Mouse (Mus musculus) lung, postnatal 25 days (tissue): ENCODE measurements around the gene Slc46a2.

Experiments
- DNase-seq: peaks from one replicate; pipeline ENCODE4 v3.0.0; 2022; ENCODE audit warnings: low spot score

Slc46a2 gene

GRCm38 (mm10) chr4:59914608-59915403 lies at the start of gene Slc46a2:
Slc46a2 (minus strand) TSS chr4:59915056.
- DNase-seq, result peak; percentile 9

GRCm38 (mm10) chr4:59963405-59964344 lies 48.8 kb upstream of the Slc46a2 start, which contains the start of gene Mup6:
Mup6 (plus strand) TSS chr4:59964294.
- no peak for DNase-seq

- DNase-seq, result no peak
Measured at GRCm38 (mm10) chr4:59960610-59961009, 45.8 kb upstream of the Slc46a2 start, which contains the start of gene Mup4. Mup4 (minus strand) TSS chr4:59960710.

GRCm38 (mm10) chr4:59937543-59937942 lies 22.7 kb upstream of the Slc46a2 start:
- no peak for DNase-seq

- no peak for DNase-seq
Measured at GRCm38 (mm10) chr4:59932505-59933281, 17.8 kb upstream of the Slc46a2 start.

- peak; percentile 81 for DNase-seq
Measured at GRCm38 (mm10) chr4:59928347-59928746, 13.5 kb upstream of the Slc46a2 start.

GRCm38 (mm10) chr4:59927666-59928065 lies 12.8 kb upstream of the Slc46a2 start:
- DNase-seq, result no peak

DNA sequence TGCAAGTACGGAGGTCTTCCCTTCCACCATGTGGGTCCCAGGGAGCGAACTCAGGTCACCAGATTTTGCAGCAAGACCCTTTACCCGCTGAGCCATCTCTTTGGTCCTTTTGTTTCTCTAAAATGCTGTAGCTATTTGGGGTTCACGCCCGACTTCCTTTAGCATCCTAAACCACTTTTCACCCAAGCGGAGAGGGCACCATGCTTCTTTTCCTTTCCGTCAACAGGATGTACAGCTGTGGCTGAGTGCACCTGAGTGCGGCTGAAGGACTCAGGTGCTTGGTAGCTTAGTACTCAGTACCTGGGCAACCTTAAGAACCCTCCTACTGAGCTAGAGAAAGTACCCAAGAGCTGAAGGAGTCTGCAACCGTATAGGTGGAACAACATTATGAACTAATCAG lies 10.2 kb upstream of the Slc46a2 start:
- peak; percentile 16 for DNase-seq

- no peak for DNase-seq
Measured at GRCm38 (mm10) chr4:59917966-59918365, 3.1 kb upstream of the Slc46a2 start.

GRCm38 (mm10) chr4:59908785-59909184 lies 6.1 kb downstream of the Slc46a2 start:
- no peak for DNase-seq

DNA sequence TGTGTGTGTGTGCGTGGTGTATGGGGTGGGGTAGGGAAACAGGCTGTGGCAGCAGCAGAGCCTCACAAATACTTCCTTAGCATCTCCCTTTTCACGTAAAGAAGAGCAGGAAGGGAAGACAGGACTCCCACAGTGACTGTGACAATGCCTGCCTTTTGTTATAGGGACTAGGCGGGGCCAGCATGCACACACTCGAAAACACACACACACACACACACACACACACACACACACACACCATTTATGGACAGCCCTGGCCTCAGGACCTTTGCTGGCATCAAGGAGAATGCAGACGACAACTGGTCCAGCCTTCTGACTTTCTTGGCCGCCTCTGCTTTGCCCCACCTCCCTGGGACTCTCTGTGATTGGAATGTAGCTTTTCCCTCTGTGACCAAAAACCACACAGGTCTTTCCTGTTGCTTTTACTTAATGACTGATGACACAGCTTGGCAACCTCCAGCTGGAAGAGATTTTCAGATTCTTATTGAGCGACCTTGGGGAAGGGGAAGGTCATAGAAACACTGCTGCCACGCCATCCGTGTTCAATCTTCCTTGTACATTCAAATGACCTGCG lies 7.1 kb downstream of the Slc46a2 start:
- no peak for DNase-seq

GRCm38 (mm10) chr4:59907092-59907491 lies 7.8 kb downstream of the Slc46a2 start:
- DNase-seq, result no peak

GRCm38 (mm10) chr4:59902547-59902946 lies 12.3 kb downstream of the Slc46a2 start:
- no peak for DNase-seq

DNA sequence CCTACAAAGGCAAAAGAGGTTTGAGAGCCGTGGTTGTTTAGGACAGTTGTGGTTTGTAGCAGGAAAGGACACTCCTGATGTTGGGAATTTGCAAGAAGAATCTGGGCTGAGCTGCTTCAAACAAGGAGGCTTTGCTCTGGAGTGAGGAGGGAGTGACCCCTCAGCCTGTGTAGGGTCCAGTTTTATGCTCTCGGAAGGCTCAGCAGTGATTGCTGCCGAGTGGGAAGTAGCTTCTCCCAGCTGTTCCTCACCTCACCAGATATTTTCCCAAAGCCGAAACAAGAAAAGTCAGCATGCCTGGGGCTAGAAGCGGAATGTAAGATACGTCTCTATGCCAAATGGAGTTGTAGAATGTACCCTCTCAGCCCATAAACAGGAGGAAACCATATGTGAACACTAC lies 13.0 kb downstream of the Slc46a2 start:
- no peak for DNase-seq

GRCm38 (mm10) chr4:59898521-59898919 lies 16.3 kb downstream of the Slc46a2 start:
- no peak for DNase-seq

GRCm38 (mm10) chr4:59897814-59898520 lies 16.9 kb downstream of the Slc46a2 start:
- no peak for DNase-seq

DNA sequence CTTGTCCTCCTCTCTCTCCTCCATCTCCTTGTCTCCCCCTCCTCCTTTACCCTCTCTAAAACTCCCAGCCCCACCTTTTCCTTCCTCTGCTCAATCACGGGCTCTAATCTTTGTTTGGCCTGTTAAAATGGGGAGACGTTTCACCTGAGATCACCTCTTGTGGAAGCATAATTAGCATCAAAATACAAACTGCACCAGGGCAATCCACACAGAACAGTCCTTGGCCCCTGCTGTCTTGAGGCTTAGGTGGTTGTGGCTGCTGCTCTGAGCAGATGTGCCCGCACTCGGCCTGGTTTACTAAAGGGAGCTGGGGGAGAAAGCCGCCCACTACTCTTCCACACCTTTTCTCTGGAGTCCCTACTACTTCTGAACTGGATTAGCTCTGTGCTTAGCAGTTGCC lies 18.9 kb downstream of the Slc46a2 start:
- DNase-seq, result no peak

GRCm38 (mm10) chr4:59894977-59895575 lies 19.8 kb downstream of the Slc46a2 start:
- no peak for DNase-seq

DNA sequence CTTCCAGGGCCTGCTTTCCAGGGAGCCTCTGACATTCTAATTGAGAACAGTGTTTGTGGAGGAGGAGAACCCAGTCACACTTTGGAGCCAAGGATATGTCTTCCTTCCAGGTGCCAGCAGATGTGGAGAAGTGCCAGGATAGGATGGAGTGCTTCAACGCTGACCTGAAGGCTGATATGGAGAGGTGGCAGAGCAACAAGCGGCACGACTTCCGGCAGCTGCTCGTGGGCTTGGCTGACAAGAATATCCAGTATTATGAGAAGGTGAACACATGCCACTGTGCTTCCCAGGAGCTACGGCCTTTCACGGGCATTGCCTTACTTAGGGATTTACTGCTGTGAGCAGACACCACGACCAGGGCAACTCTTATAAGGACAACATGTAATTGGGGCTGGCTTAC lies 20.4 kb downstream of the Slc46a2 start:
- DNase-seq, result no peak

- DNase-seq, result no peak
Measured at GRCm38 (mm10) chr4:59892731-59893130, 22.1 kb downstream of the Slc46a2 start.
